Mouse (Mus musculus) left cerebral cortex, adult 2 months (tissue): Measurements from ENCODE around the gene Dock1. TPM values are rescaled to one million over a fixed set of nuclear protein-coding genes. Genes with fewer than 3 reads are reported as not detected.

Experiments
- DNase-seq, 2 experiments: peaks; one replicate each; pipeline ENCODE4 v3.0.0; 2021 to 2022; ENCODE audit warnings: low spot score in 2 of 2, mixed read lengths in 1 of 2; ENCODE audit errors: extremely low spot score in 1 of 2
- H3K27ac ChIP-seq: fragments of 200-600 bp; 2 replicates; pipeline ENCODE4 v1.8.1; 2022
- H3K4me3 ChIP-seq: fragments of 200-600 bp; 2 replicates; pipeline ENCODE4 v1.8.1; 2022
- CTCF ChIP-seq: fragments of 200-600 bp; IDR thresholded peaks from 2 replicates; pipeline ENCODE4 v1.8.1; 2022; ENCODE audit warnings: antibody characterized with exemption, mild to moderate bottlenecking, moderate library complexity
- intact Hi-C: fragments of 180-260 bp; cut with DNase I; formaldehyde crosslinking; loops from one replicate; pipeline ENCODE4 v1.15.1; 2025
- total RNA-seq, 2 experiments: library from RNA; stranded (reverse); gene quantifications; 2 replicates each; pipeline ENCODE4 v1.2.3; 2021

The Dock1 gene
- total RNA-seq, 2 experiments from 2014 or later, result 21.7 to 22.4 TPM

GRCm38 (mm10) chr7:135159606-135160005 lies 489.2 kb downstream of the Dock1 start:
- intact Hi-C loops, result no loop called here
- no peak for DNase-seq
- no peak overlapping the region for H3K4me3 ChIP-seq
- TF ChIP-seq CTCF, result no peak
- H3K27ac ChIP-seq, result no peak overlapping the region

GRCm38 (mm10) chr7:135165155-135165554 lies 494.7 kb downstream of the Dock1 start:
- Histone ChIP-seq H3K4me3 (no peak overlapping the region), H3K27ac (no peak overlapping the region)
- peak; percentile 53 to 67 for DNase-seq
- intact Hi-C loops, result no loop called here
- peak; percentile 76 for TF ChIP-seq CTCF

- no peak for TF ChIP-seq CTCF
- Histone ChIP-seq H3K27ac (no peak overlapping the region), H3K4me3 (no peak overlapping the region)
- no peak for DNase-seq
- intact Hi-C loops, result no loop called here
Observed at GRCm38 (mm10) chr7:135169936-135170335, 499.5 kb downstream of the Dock1 start.

GRCm38 (mm10) chr7:135172219-135172618 lies 501.8 kb downstream of the Dock1 start:
- H3K4me3 ChIP-seq, result no peak overlapping the region
- intact Hi-C loops, result no loop called here
- no peak for TF ChIP-seq CTCF
- no peak overlapping the region for H3K27ac ChIP-seq
- DNase-seq, result peak in 1 of 2 experiments; percentile 22

- H3K27ac ChIP-seq, result no peak overlapping the region
- no peak for DNase-seq
- no peak for TF ChIP-seq CTCF
- H3K4me3 ChIP-seq, result no peak overlapping the region
- intact Hi-C loops, result no loop called here
Observed at GRCm38 (mm10) chr7:135194190-135194589, 523.7 kb downstream of the Dock1 start.

GRCm38 (mm10) chr7:135195631-135196030 lies 525.2 kb downstream of the Dock1 start:
- intact Hi-C loops, result no loop called here
- H3K4me3 ChIP-seq, result no peak overlapping the region
- no peak for TF ChIP-seq CTCF
- no peak for DNase-seq
- H3K27ac ChIP-seq, result no peak overlapping the region

- no peak for DNase-seq
- intact Hi-C loops, result no loop called here
- no peak; the same call in 1 of the 2 replicates for TF ChIP-seq CTCF
- Histone ChIP-seq H3K4me3 (no peak overlapping the region), H3K27ac (no peak overlapping the region)
Observed at GRCm38 (mm10) chr7:135196828-135197227, 526.4 kb downstream of the Dock1 start.

- no peak for TF ChIP-seq CTCF
- intact Hi-C loops, result no loop called here
- Histone ChIP-seq H3K27ac (no peak overlapping the region), H3K4me3 (no peak overlapping the region)
- no peak for DNase-seq
Observed at GRCm38 (mm10) chr7:135203920-135204319, 533.5 kb downstream of the Dock1 start.

- DNase-seq, result peak; percentile 45 to 62
- TF ChIP-seq CTCF, result no peak
- Histone ChIP-seq H3K27ac (peak overlapping the region; percentile 77; the same call in 1 of the 2 replicates), H3K4me3 (no peak overlapping the region)
- intact Hi-C loops, result no loop called here
Observed at GRCm38 (mm10) chr7:135205111-135205510, 534.7 kb downstream of the Dock1 start.

- intact Hi-C loops, result no loop called here
- no peak for TF ChIP-seq CTCF
- no peak for DNase-seq
- Histone ChIP-seq H3K4me3 (no peak overlapping the region), H3K27ac (no peak overlapping the region)
Observed at GRCm38 (mm10) chr7:135208947-135209567, 538.6 kb downstream of the Dock1 start.

GRCm38 (mm10) chr7:135210296-135210695 lies 539.8 kb downstream of the Dock1 start:
- no peak for TF ChIP-seq CTCF
- no peak for DNase-seq
- intact Hi-C loops, result no loop called here
- no peak overlapping the region for H3K27ac ChIP-seq
- H3K4me3 ChIP-seq, result no peak overlapping the region

GRCm38 (mm10) chr7:135210831-135211230 lies 540.4 kb downstream of the Dock1 start:
- no peak for TF ChIP-seq CTCF
- intact Hi-C loops, result no loop called here
- H3K4me3 ChIP-seq, result no peak overlapping the region
- H3K27ac ChIP-seq, result no peak overlapping the region
- DNase-seq, result no peak

- no peak overlapping the region for H3K27ac ChIP-seq
- H3K4me3 ChIP-seq, result no peak overlapping the region
- DNase-seq, result no peak
- intact Hi-C loops, result no loop called here
- no peak for TF ChIP-seq CTCF
Observed at GRCm38 (mm10) chr7:135212505-135212904, 542.1 kb downstream of the Dock1 start.
